Mouse (Mus musculus): ENCODE results near the gene Zfp592.

The Zfp592 gene

DNA sequence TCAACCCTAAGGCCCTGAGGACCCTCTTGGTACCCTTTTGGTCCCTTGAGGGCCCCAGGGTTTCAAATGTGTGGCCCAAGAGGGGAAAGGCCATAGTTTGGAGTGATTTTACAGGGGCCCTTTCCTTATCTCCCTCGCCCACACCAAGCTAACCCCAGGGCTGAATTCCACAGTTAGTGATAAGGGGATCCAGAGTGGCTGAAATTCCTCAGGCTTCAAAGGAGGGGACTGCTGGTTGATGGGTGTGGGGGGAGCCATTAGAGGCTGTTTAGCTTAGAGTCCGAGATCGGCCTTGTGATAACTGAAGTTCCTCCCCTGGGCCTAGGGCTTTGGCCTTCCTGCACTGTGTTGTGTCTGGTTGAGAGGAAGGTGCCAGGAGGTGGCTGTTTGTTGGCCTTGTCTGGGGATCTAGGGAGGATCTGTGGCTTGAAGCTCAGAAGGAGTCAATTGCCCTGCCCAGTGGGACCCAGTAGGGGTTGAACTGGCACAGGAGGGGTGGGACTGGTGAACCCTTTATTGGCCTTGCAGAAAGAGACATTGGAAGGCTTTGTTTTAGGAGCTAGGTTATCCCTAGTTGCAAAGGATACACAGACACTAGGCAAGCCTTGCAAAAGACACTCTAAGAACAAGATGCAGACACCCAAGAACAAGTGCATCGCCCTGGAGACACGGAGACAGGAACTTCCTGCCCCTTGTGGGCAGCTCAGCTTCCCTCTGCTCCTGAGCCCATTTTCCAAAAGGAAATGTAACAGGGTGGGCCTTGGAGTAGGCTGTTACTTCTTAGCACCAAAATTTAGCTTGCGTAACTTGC is 64.6 kb downstream of the Zfp592 start:
- no peak for DNase-seq (ENCODE audit: inconsistent ontology term)

DNA sequence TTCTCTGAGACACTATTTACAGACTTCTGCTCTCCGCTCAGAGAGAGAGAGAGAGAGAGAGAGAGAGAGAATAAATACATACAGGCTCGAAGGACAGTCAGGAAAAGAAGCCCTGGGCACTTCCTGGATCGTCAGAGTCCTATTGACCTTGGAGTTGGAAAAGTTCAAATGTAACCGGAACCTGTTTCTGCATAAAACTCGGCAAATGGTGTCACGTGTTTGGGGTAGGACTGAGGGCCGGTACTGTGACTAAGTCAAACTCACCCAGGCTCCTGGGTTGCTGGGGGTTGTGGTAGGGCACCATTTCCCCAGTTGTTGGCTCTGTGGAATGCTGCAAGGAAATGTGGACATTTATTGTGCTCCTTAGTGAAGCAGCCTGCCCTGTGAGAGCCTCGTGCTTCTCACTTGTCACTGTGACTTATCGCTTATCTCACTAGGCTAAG is 65.3 kb downstream of the Zfp592 start:
- DNase-seq (ENCODE audit: inconsistent ontology term) = no peak

DNA sequence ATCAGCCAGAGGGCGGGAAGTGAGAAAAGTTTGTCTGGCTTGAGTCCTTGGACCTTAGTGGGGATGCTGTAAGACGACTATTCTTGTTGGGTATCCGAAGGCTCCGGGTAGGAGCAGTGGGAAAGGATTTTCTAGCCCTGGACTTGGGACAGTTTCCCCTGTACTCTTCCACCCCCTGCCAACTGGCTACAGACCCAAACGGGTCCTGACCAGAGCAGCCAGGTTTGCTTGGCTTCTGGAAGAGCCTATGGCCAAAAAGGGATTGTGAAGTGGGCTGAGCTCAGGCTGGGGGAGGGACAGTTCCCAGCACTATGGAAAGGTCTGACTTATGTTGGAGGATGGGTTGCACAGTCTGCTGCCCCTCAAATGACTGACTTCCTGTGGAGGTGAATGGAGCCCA is 65.9 kb downstream of the Zfp592 start:
- DNase-seq (ENCODE audit: inconsistent ontology term) = no peak

DNA sequence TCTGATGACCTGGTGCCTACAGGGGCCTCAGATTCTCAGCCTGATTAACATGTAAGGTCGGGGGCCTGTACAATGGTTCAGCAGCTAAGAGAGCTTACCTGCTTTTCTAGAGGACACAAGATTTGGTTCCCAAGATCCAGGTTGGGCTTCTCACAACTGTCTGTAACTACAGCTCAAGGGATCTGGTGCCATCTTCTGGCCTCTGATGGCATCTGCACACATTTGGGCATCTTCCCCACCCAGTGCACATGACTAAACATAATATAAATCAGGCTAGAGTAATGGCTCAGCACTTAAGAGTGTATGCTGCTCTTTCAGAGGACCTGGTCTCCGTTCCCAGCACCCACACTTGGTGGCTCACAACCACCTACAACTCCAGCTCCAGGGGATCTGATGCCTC is 67.4 kb downstream of the Zfp592 start:
- peak; percentile 13 for DNase-seq (ENCODE audit: inconsistent ontology term)

DNA sequence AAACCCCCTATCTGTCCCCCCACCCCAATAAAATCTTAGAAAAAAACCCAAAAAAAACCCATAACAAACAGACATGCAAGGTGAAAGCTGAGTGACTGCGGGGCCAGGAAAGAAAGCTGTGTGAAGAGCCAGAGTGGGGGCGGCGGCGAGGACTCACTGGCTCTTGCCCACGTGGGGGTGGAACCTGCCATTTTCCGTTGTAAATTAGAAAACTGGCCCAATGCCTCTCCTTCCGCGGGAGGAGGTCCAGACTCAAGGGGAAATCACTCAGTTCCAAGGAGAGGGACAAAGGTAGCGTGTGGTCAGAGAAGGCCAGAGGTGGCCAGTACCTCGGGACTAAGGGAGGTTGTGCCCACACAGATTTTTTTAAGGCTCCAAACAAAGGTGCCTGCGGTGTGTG is 68.5 kb downstream of the Zfp592 start:
- no peak for DNase-seq (ENCODE audit: inconsistent ontology term)

DNA sequence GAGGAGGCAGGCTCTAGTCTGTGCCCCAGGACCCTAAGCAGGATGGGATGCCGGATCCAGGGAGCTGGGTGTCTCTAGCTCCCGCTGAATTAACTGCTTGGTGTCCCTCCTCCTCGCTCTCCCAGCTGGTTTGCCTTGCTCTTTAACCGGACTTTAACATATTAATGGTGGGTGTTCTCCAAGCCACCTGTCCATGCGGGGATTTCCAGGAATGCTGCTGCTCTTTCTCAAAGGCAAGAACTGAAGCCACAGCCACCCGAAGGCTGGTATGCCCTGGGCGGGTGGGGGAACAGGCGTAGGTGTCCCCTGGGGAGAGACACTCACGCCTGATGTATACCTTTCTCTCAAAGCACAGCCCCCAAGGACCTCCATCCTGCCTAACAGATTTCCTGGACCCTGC is 69.9 kb downstream of the Zfp592 start:
- DNase-seq (ENCODE audit: inconsistent ontology term) = no peak

DNA sequence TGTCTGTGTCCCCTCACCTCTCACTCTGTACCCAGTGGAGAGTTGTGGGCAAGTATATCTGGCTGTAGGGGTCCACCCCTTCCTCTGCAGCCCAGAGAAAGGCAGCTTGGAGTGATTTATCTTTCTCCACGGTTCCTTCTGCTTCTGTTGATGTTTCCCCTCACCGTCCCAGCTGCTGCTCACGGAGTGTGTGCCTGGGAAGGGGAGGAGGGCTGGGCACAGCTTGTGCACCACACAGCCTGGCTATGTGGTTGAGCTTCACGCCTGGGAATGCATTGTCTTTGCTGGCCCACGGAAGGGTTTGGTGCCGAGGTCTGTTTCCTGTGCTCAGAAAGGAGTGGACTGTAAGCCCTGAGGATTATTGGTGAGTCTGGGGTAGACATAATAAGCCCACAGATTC is 73.2 kb downstream of the Zfp592 start:
- no peak for DNase-seq (ENCODE audit: inconsistent ontology term)

DNA sequence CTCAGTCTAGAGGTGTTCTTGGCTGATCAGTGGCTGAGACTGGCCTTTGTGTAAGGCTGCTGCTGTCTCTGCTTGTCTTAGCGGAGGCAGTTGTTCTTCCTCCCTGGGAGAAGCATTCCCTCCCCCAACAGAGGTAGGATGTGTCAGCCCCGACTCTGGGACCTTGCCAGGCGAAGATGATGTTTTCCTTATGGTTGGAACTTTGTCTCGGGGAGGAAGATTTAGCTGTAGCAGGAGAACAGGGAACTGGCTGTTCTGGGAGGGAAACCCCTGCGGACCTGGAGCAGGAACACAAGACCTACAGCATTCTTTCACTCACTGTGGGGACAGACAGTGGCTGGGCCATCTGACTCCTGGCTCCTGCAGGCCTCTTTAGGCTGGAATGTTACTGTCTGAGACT is 79.0 kb downstream of the Zfp592 start:
- no peak for DNase-seq (ENCODE audit: inconsistent ontology term)

DNA sequence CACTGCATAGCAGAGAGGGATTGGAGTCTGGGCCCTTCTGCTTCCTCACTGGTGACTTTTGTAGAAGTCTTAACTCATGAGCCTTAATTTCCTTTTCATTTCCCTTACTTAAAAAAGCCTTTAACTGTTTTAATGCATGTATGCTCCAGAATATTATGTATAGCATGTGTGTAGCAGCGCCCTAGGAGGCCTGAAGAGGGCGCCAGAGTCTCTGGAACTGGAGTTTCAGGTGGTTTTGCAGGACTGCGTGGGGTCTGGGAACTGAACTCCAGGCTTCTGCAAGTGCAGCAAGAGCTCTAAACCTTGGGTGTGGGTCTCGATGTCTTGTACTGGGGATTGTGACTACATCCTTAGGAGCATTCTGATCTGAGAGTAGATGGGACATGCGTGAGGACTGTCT is 79.8 kb downstream of the Zfp592 start:
- no peak for DNase-seq (ENCODE audit: inconsistent ontology term)

DNA sequence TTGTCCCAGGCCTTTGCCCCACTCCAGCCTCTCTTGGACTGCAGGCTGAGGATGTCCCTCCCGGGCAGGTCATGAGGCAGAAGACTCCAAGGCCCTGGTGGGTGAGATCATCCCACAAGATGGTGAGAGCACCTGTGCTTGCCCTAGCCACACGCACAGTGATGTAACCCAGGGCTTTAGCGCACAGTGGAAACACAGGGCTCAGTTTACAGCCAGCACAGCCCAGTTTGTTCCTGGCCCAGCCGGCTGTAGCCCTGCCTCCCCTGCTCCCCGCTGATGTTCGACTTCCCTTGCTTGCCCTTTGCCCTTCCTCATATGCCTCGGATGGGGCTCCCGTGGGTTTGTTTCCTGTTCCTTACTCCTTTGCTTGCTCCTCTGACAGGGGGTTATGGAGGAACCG is 81.1 kb downstream of the Zfp592 start:
- no peak for DNase-seq (ENCODE audit: inconsistent ontology term)

DNA sequence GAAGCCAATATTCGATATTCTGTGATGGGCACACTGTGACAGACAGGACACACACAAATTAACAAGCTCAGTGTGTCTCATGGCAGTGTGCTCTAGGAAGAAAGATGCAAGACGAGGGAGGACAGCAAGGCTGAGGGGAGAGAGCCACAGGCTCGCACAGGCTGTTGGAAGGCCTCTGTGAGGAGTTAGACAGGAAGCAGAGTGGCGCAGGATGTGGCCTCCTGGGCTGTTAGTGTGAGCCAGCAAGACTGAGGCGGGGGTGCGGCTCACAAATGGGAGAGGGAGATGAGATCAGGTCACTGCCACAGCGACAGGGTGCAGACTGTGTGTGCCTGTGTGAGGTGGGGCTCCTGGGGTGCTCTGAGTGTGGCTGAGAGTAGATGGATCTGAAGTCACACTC is 81.8 kb downstream of the Zfp592 start:
- DNase-seq (ENCODE audit: inconsistent ontology term) = no peak

DNA sequence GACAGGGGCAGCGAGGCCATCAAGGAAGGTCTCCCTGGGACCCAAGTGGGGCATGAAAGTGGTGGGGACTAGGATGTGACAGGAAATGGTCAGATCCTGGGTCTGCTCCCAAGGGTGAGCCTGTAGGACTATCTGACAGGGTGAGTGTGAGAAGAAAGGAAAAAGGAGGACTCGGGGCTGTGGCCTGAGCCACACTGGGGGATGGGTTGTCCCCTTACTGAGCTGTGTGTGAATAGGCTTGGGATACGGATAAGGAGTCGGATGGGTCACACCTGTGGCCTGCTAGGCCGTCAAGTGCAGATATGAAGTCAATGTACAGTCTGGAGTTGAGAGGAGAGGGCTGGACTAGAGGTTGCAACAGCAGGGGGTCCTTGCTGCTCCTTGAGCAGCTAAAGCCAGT is 82.3 kb downstream of the Zfp592 start:
- DNase-seq (ENCODE audit: inconsistent ontology term) = no peak

DNA sequence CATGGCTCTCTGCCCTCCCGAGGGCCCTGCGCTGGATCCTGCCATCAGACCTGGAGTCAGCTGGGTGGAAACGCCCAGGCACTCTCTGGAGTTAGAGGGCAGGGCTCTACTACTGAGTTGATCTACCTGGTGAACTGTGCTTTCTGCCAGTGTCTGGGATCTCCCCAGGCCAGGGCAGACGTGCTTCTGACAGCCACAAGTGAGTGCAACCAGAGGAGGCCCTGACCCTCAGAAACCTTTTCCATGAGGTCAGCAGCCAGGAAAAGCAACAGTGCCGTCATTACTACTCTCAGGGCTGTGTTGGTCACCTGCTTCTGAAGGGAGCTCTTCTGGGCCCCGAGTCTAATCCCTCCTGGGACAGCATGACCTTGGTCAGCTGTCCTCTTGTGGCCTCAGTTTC is 83.5 kb downstream of the Zfp592 start:
- no peak for DNase-seq (ENCODE audit: inconsistent ontology term)

DNA sequence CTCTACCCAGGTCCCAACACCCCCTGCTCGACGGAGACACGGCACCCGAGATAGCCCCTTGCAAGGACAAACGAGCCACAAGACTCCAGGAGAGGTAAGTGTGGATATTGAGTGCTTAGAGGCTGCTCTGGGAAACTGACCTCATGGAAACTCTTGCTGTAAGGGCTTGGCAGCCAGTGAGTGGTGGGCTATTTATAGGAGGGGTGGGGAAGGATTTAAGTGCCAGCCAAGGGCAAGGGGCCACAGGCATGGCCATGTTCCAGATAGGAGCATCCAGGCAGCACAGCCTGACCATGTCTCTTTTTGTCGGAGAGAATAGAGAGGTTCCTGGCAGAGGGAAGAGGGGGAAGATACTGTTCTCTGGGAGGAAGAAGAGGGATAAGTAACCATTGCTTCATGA is 85.3 kb downstream of the Zfp592 start:
- DNase-seq (ENCODE audit: inconsistent ontology term) = no peak

DNA sequence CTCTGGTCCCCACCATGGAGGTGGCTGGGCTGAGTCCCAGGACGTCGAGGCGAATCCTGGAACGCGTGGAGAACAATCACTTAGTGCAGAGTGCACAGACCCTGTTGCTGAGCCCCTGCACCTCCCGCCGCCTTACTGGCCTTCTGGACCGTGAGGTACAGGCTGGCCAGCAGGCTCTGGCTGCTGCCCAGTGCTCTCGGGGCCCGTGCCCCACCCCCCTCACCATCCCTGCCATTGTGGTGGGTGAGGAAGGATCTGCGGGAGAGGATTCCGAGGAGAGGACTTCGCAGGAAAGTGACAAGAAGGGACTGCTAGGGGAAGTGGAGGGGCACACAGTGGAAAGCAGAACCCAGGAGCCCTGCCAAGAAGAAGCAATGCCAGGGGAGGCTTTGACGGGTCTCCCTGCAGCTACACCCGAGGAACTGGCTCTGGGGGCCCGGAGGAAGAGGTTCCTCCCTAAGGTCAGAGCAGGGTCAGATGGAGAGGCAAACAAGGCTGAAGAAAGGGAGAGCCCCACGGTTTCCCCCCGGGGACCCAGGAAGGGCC is 100.0 kb downstream of the Zfp592 start:
- DNase-seq (ENCODE audit: inconsistent ontology term) = no peak

DNA sequence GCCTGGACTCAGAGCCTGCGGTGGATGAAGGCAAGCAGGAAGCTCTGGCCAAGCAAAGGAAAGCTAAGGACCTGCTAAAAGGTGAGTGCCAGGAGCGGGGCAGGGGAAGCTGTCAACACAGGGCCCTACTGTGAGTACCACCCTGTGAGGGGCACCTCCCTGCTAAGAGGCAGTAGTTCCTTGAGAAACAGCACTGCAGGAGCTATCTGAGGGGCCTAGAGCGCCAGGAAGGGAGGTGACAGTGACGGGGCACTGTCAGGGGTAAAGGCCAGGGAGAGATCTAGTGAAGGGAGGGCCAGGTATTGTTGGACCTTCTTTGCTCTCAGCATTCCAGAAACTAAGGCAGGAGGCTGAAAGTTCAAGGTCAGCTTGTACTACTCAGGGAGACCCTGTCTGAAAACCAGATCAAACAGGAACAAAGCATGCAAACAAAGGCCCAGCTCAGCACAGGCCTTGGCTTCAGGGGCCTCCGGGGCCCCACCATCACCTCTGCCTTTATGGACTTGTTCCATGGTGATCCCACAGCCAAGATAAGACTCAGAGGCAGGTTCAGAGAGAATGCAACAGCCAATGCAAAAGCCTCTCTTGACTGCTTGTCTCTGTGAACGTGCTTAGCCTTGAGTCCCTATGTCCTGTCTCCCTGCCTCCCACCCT is 100.8 kb downstream of the Zfp592 start:
- DNase-seq (ENCODE audit: inconsistent ontology term) = no peak
